Mouse (Mus musculus) embryonic stem cell, embryonic (primary cell): ENCODE results near the gene Samd1.

Source experiments
- CTCF ChIA-PET, 4 experiments: fragments of 300-600 bp in 2 of 4; fragments of 350-600 bp in 2 of 4; sonication (Branson Sonifier 250); formaldehyde crosslinking; loops; one replicate each; lab custom pipeline; 2022; ENCODE audit warnings: inconsistent platforms in 2 of 4; lab: Charles Lee
- POLR2A ChIA-PET, 4 experiments: fragments of 300-600 bp in 2 of 4; fragments of 350-600 bp in 2 of 4; sonication (Branson Sonifier 250); formaldehyde crosslinking; loops; one replicate each; lab custom pipeline; 2022; ENCODE audit warnings: antibody characterized with exemption in 4 of 4, inconsistent platforms in 1 of 4; lab: Charles Lee

Gene Samd1

DNA sequence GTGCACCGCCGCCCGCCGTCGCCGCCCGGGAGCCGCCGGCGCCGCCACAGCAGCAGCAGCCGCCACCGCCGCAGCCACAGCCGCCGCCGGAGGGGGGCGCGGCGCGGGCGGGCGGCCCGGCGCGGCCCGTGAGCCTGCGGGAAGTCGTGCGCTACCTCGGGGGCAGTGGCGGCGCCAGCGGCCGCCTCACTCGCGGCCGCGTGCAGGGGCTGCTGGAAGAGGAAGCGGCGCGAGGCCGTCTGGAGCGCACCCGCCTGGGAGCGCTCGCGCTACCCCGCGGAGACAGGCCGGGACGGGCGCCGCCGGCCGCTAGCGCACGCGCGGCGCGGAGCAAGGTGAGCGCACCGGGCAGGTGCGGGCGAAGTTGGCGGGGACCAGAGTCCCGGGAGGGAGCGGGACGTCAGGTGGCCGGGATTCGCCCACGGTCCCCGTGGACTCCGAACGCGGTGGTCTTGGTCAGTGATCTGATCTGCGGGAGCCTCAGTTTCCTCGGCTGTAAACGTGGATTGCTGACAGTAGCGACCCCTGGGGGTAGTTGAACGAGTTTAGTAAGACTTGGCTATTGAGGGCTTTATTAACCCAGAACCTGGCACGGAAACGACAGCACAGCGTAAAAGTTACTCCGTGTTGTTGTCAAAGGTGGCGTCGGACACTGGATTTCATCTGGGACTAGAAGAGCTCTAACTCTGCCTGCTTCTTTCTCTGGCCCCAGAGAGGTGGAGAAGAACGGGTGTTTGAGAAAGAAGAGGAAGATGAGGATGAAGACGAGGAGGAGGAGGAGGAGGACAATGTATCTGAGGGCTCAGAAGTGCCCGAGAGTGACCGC lies 972 bp downstream of the Samd1 start:
- ChIA-PET POLR2A (interaction anchor here (0.6 to 4.5 kb wide), 13 partner anchors 10 to 981 kb away, joined by 3 to 29 read pairs (median 3); partner anchors contain the start of genes Asf1b (in 1 of the 4), Ddx39 (in 1 of the 4) and Gm10644 (in 1 of the 4)), CTCF (interaction anchor here (0.7 to 1.8 kb wide), 8 partner anchors 10 to 363 kb away, joined by 3 to 14 read pairs (median 3); partner anchors contain the start of genes Asf1b (in 2 of the 4) and Gm10644 (in 2 of the 4))

DNA sequence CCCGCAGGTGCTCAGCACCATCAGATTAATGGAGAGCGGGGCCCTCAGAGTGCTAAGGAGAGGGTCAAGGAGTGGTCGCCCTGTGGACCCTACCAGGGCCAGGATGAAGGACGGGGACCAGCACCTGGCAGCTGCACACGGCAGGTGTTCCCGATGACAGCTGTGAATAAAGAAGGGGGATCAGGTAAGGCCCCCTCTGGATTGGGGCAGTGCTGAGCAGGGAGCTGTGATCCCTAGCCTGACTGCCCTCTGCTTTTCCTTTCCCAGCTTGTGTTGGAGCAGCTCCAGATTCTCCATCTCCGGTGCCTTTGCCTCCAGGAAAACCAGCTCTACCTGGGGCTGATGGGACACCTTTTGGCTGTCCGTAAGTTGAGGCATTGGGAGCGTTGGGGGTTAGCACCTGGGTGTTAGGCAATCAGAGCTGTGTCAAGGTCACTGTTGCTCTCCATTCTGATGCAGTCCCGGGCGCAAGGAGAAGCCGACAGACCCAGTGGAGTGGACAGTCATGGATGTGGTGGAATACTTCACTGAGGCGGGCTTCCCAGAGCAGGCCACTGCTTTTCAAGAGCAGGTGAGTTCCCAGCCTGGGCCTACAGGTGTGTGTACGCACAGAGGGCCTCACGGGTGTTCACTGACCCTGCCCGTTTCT lies 1.7 kb downstream of the Samd1 start:
- CTCF ChIA-PET = interaction anchor here (0.5 to 1.1 kb wide), 7 partner anchors 9 to 330 kb away, joined by 3 to 10 read pairs (median 3); partner anchors contain the start of genes Asf1b (in 1 of the 4) and Gm10644 (in 1 of the 4)
- POLR2A ChIA-PET = interaction anchor here in 3 of 4 experiments (0.6 to 4.5 kb wide), 10 partner anchors 9 to 285 kb away, joined by 3 to 29 read pairs (median 4); partner anchors contain the start of genes Asf1b (in 2 of the 3), Gm10644 (in 2 of the 3), Dcaf15 (in 1 of the 3) and Ddx39 (in 1 of the 3)

DNA sequence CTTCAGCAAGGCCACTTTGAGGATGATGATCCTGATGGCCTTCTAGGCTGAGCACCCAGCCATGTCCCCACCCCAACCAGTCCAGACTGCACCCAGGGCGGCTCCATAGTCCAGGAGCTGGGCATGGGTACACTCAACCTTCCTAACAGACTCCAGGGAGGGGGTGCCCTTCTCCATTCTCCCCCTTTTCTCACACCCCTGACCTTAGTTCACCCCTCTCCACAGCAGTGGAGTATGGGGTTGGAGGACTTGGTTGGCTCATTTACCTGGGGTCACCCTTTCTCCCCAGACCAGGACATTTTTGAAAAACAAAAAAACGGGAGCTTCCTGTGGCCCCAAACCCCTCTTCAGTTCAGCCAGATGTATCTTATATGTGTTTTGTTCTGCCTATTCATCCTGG lies 2.4 kb downstream of the Samd1 start:
- CTCF ChIA-PET = interaction anchor here in 2 of 4 experiments (0.5 to 1.1 kb wide), 3 partner anchors 24 to 180 kb away, joined by 3 to 10 read pairs (median 5); partner anchors contain the start of genes Asf1b (in 1 of the 2) and Gm10644 (in 1 of the 2)
- POLR2A ChIA-PET = interaction anchor here in 3 of 4 experiments (0.5 to 4.5 kb wide), 12 partner anchors 9 to 285 kb away, joined by 3 to 29 read pairs (median 4); partner anchors contain the start of genes Asf1b (in 2 of the 3), Gm10644 (in 2 of the 3), Dcaf15 (in 1 of the 3) and Ddx39 (in 1 of the 3)

DNA sequence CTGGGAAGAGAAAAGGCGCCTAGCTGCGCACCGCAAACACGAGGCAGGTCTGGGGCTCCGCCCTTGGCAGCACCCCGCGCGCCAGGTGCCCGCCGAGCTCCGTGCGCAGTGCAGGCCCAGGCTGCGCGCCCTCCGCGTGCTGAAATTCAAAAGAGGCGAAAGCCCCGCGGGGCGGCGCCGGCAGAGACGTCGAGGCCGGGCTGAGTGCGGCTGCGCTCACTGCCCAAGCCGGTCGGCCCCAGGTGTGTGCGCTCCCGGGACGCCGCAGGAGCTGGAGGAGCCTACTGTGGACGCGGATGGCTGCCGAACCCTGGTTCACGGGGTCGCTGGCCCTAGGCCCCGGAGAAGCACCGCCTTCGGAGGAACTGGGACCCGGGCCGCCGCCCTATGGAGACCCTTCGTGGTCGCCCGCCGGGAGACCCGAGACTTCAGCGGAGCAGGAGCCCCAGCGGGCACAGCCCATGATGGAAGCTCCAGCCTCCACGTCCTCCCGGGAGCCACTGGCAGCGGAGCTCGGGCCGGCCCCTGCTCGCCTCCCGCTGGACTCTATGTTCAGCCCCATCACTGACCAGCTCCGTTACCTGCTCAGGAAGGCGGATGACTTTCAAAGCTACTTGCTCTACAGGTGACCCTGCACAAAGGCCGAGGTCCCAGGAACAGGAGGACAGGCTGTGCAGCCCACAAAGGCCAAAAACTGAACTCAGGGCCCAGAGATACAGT lies 4.0 kb downstream of the Samd1 start, which contains the start of gene 1700067K01Rik:
1700067K01Rik (plus strand) TSS at position 222 of the 720 bp plus-strand sequence.
- CTCF ChIA-PET = interaction anchor here in 3 of 4 experiments (0.5 to 1.4 kb wide), 10 partner anchors 9 to 927 kb away, joined by 3 to 12 read pairs (median 3); partner anchors contain the start of genes Asf1b (in 2 of the 3) and Gm10644 (in 2 of the 3)
- POLR2A ChIA-PET = interaction anchor here (0.5 to 4.5 kb wide), 46 partner anchors 9 to 501 kb away, joined by 3 to 29 read pairs (median 3); partner anchors contain the start of genes Asf1b (in 3 of the 4), Gm10644 (in 3 of the 4), Dcaf15 (in 2 of the 4) and Ddx39 (in 2 of the 4)

DNA sequence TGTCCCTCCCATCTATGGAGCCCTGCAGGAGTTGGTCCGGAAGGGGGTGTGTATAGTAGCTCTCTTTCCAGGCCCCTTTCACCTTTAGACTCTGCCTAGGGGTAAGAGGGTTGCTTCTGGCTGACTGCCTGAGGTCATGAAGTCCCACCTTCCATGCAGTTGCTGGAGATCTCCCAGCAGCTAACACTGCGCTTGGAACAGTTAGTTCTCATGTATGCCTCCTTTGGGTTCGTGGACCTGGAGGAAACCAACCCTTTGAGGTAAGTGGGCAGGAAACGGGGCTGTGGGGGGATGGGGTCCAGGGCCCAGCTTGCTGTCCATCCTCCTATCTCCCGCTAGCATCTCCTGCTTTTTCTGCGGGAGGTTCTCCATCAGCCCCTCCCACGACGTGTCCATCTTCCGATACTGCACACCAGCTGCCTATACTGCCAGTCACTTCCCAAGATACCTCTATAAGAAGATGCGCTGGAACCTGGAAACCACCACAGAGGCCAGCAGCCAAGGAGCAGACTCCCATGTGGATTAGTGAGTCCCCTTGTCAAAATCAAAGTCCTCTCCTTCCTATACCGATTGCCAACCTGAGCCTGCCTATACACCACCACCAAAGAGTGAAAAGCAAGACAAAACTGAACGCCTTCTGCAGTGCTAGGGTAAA lies 5.6 kb downstream of the Samd1 start:
- CTCF ChIA-PET = interaction anchor here in 1 of 4 experiments (1.3 kb wide), 1 partner anchor 73 kb away, joined by 3 read pairs; no protein-coding TSS in a partner anchor
- POLR2A ChIA-PET = interaction anchor here in 3 of 4 experiments (0.6 to 4.5 kb wide), 8 partner anchors 7 to 771 kb away, joined by 3 to 29 read pairs (median 5); partner anchors contain the start of genes Asf1b (in 2 of the 3) and Gm10644 (in 2 of the 3)

DNA sequence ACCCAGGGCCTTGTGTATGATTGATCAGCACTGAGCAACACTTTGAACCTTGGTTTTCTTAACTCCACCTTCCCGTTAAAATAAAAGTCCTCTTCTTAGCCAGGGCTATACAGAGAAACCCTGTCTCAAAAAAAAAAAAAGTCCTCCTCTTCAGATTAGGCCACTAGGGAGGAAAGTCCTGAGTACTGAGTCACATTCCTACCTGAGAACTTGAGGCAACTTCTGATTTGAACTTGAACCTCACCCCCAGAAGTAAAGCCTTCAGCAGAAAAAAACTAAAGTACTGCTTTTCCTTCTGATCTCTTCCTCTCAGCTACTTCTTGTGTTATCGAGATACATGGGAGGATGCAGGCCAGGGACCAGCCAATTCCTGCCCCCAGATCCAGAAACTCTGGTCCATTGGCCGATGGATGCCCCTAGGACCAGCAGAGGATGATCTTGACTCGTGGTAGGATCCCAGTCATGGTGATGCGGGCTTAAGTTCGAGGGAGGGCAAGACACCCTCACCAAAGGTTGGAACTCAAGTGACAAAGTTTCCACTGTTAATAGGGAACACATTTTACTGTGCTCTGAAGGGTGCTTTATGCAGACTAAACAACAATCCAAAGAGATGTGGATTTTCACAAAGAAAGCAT lies 6.3 kb downstream of the Samd1 start:
- ChIA-PET POLR2A (interaction anchor here in 3 of 4 experiments (0.6 to 0.8 kb wide), 6 partner anchors 9 to 433 kb away, joined by 3 to 6 read pairs (median 4); partner anchors contain the start of genes Asf1b (in 1 of the 3), Gm10644 (in 1 of the 3) and Rfx1 (in 1 of the 3)), CTCF (no interaction called here)

- POLR2A ChIA-PET = interaction anchor here in 3 of 4 experiments (0.5 to 0.8 kb wide), 10 partner anchors 8 to 432 kb away, joined by 3 to 4 read pairs (median 3); partner anchors contain the start of genes Asf1b (in 1 of the 3), Gm10644 (in 1 of the 3) and Rfx1 (in 1 of the 3)
These were observed 7.2 kb downstream of the Samd1 start for GRCm38 (mm10) chr8:84004533-84005201.

GRCm38 (mm10) chr8:84005502-84005901 lies 8.0 kb downstream of the Samd1 start:
- CTCF ChIA-PET = interaction anchor here in 2 of 4 experiments (0.7 to 1.1 kb wide), 2 partner anchors 50 to 350 kb away, joined by 3 read pairs; partner anchors contain the start of genes Asf1b (in 1 of the 2) and Gm10644 (in 1 of the 2)
- POLR2A ChIA-PET = interaction anchor here in 2 of 4 experiments (0.6 to 0.7 kb wide), 3 partner anchors 150 to 413 kb away, joined by 3 to 4 read pairs (median 4); no protein-coding TSS in a partner anchor

More at GRCm38 (mm10) chr8:84004533-84005201, 7.2 kb downstream of the Samd1 start:
- CTCF ChIA-PET = interaction anchor here in 2 of 4 experiments (0.7 to 1.1 kb wide), 2 partner anchors 50 to 351 kb away, joined by 3 read pairs; partner anchors contain the start of genes Asf1b (in 1 of the 2) and Gm10644 (in 1 of the 2)

- ChIA-PET CTCF (interaction anchor here in 3 of 4 experiments (0.6 to 1.7 kb wide), 24 partner anchors 9 to 546 kb away, joined by 3 to 12 read pairs (median 4); partner anchors contain the start of genes 4930432K21Rik (in 1 of the 3), Asf1b (in 1 of the 3), Cc2d1a (in 1 of the 3) and Gm10644 (in 1 of the 3)), POLR2A (interaction anchor here in 3 of 4 experiments (0.5 to 2.1 kb wide), 36 partner anchors 9 to 494 kb away, joined by 3 to 9 read pairs (median 4); partner anchors contain the start of genes Palm3 (in 2 of the 3), Asf1b (in 1 of the 3), Ccdc130 (in 1 of the 3) and Dcaf15 (in 1 of the 3))
These were observed 10.9 kb downstream of the Samd1 start for GRCm38 (mm10) chr8:84008362-84008761.

- ChIA-PET CTCF (interaction anchor here in 3 of 4 experiments (0.6 to 2.3 kb wide), 20 partner anchors 9 to 285 kb away, joined by 3 to 11 read pairs (median 4); partner anchors contain the start of genes 1700067K01Rik (in 1 of the 3), Asf1b (in 1 of the 3), Gm10644 (in 1 of the 3) and Palm3 (in 1 of the 3)), POLR2A (interaction anchor here in 3 of 4 experiments (0.7 to 3.1 kb wide), 20 partner anchors 8 to 203 kb away, joined by 3 to 20 read pairs (median 4); partner anchors contain the start of genes 1700067K01Rik (in 2 of the 3), Palm3 (in 2 of the 3), Asf1b (in 1 of the 3) and Gm10644 (in 1 of the 3))
These were observed 12.4 kb downstream of the Samd1 start for GRCm38 (mm10) chr8:84009876-84010275.

DNA sequence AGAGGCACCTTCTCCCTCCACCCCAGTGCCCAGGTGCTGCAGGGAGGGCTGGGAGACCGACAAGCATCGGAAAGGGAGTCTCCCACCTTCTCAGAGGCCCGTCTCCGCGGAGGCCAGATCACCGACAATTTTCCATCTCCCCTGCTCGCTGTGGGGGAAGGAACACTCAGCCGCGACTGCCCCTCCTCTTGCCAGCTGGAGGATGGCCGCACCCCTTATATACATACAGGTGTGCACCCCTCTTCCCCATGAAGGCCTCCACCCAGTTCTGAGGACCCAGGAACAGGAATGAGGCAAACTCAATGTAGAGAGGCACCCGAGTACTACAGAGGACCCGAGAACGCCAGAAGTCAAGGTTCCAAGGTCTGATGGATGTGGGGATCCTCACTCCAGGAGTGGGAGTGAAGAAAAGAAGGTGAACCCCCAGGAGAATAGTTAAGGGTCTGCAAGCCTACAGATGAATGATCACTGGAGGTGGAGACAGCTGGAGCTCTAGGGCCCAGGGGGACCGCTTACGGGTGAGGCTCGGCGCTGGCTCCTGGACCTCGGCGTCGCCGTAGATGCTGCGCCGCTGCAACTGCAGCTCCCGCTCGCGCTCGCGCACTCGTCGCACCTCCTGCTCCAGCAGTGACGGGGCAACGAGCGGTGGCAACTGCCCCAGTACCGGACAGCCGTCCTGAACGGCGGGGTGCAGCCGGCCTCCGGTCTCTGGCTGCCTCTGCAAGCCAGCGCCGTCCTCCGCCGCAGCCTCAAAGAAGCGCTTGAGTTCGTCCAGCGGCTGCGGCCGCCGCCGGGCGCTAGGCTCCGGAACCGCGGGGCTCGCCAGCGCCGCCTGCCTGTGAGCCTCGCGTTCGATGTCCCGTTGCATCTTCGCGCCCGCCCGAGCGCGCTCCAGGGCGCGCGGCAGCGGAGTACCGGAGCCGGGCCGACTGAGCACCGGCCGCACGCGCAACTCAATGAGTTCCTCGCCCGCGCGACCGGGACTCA lies 13.4 kb downstream of the Samd1 start:
- CTCF ChIA-PET = interaction anchor here (0.5 to 2.3 kb wide), 24 partner anchors 8 to 814 kb away, joined by 3 to 11 read pairs (median 4); partner anchors contain the start of genes 1700067K01Rik (in 2 of the 4), Asf1b (in 1 of the 4), Gm10644 (in 1 of the 4) and Palm3 (in 1 of the 4)
- POLR2A ChIA-PET = interaction anchor here (0.5 to 3.1 kb wide), 33 partner anchors 9 to 403 kb away, joined by 3 to 20 read pairs (median 3); partner anchors contain the start of genes Palm3 (in 4 of the 4), 1700067K01Rik (in 3 of the 4), Asf1b (in 2 of the 4) and Gm10644 (in 2 of the 4)

- ChIA-PET CTCF (interaction anchor here in 3 of 4 experiments (0.7 to 1.8 kb wide), 10 partner anchors 10 to 584 kb away, joined by 3 to 5 read pairs (median 3); partner anchors contain the start of genes 1700067K01Rik (in 1 of the 3), Rfx1 (in 1 of the 3) and Rln3 (in 1 of the 3)), POLR2A (interaction anchor here (0.5 to 3.1 kb wide), 31 partner anchors 8 to 404 kb away, joined by 3 to 20 read pairs (median 4); partner anchors contain the start of genes Palm3 (in 4 of the 4), 1700067K01Rik (in 3 of the 4), Asf1b (in 1 of the 4) and Dcaf15 (in 1 of the 4))
These were observed 14.4 kb downstream of the Samd1 start, which contains the start of gene 2210011C24Rik for GRCm38 (mm10) chr8:84011705-84012498. TSS of gene 2210011C24Rik (minus strand) at chr8:84012171.
